Mouse (Mus musculus) liver, adult 2 months (tissue): ENCODE measurements at regions not wholly inside any gene's neighbourhood (a gene's known extent, or its start where the extent isn't known, plus 50 kb on each side); places are given as distances from the start of the nearest gene placed in this dataset.

ENCODE experiments used
- CTCF ChIP-seq: fragments of 200-500 bp; IDR thresholded peaks from 2 replicates; pipeline ENCODE4 v1.5.1; 2011; ENCODE audit warnings: low read depth, low read length, control low read depth
- POLR2A ChIP-seq: fragments of 200-500 bp; IDR thresholded peaks from 2 replicates; pipeline ENCODE4 v1.6.1; 2011; ENCODE audit warnings: low read length, control low read depth; ENCODE audit not compliant: insufficient read depth; ENCODE audit errors: extremely low read depth

- TF ChIP-seq POLR2A, result no peak
- TF ChIP-seq CTCF, result no peak
Observed at GRCm38 (mm10) chr16:31538606-31539005, 116.5 kb downstream of the Bdh1 start.
